Mouse (Mus musculus) embryonic fibroblast, embryonic 13.5 days (primary cell): Measurements from ENCODE around the gene C9. TPM values are rescaled to one million over a fixed set of nuclear protein-coding genes. Genes with fewer than 3 reads are reported as not detected.

Experiments used
- H3K27ac ChIP-seq: 2 replicates; pipeline ENCODE4 v1.5.1; 2012; ENCODE audit warnings: low read length, control low read depth, inconsistent platforms; ENCODE audit not compliant: insufficient read depth
- H3K4me1 ChIP-seq: 2 replicates; pipeline ENCODE4 v1.6.1; 2011; ENCODE audit warnings: low read length; ENCODE audit not compliant: control insufficient read depth, insufficient read depth
- H3K4me3 ChIP-seq: 2 replicates; pipeline ENCODE4 v1.5.1; 2011; ENCODE audit warnings: mild to moderate bottlenecking, control low read depth, low read length; ENCODE audit not compliant: insufficient read depth
- CTCF ChIP-seq: IDR thresholded peaks from 2 replicates; pipeline ENCODE4 v1.5.1; 2011; ENCODE audit warnings: mild to moderate bottlenecking, control low read depth, low read length, moderate library complexity, borderline replicate concordance; ENCODE audit not compliant: insufficient read depth
- POLR2A ChIP-seq: IDR thresholded peaks from 2 replicates; pipeline ENCODE4 v1.6.1; 2011; ENCODE audit warnings: low read depth, mild to moderate bottlenecking, control low read depth, low read length, moderate library complexity
- polyA plus RNA-seq: library from polyadenylated mRNA; stranded (reverse); fragments of >200 nt; gene quantifications from 2 replicates; pipeline ENCODE4 v1.2.4, GENCODE M21; 2011; ENCODE audit warnings: low read depth; ENCODE audit not compliant: missing spikeins, insufficient read length

The C9 gene
- polyA plus RNA-seq, 1 experiment: not detected

DNA sequence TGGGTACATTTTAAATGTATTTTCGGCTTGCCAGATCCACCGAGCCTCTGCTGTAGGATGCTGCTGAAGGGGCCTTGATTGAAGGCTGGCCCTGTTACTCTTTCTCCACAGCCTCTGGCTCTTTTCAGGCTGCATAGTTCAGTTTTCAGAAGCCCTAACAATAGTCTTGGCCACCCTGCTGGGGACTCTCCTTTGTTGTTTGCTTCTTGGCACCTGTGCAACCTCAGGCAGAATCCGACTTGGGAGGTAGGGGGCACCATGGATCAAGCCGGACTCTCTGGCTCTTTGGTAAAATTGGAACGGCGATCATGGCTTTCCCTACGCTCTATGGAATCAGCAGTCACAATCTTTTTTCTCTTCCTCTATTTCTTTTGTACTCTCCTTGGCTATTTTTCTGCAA, 13.3 kb upstream of the C9 start:
- no peaks in the 10 kb centered on the region for H3K4me1 ChIP-seq
- TF ChIP-seq CTCF (no peak), POLR2A (no peak)
- H3K4me3 ChIP-seq: no peak overlapping the region
- H3K27ac ChIP-seq: no peak overlapping the region

DNA sequence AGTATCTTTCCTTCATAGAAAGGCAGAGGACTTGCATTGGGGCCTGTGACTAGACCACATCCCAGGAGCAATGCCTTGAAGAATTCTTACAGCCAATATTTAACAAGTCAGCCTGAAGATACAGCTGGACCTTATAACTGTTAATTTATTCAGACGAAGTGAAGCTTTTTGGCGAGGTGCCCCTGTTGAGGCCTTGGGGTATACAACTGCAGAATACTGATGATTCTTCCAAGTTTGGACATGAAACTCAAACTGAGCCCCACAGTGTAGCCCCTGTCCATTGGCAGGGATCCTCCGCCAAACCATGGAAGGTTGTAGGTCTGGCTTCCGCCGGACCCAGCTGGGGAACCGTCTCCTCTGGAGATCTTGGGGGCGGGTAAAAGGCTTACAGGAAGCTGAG, 12.7 kb upstream of the C9 start:
- TF ChIP-seq CTCF: no peak
- no peak for TF ChIP-seq POLR2A
- Histone ChIP-seq H3K4me1 (no peaks in the 10 kb centered on the region), H3K27ac (no peak overlapping the region), H3K4me3 (no peak overlapping the region)

DNA sequence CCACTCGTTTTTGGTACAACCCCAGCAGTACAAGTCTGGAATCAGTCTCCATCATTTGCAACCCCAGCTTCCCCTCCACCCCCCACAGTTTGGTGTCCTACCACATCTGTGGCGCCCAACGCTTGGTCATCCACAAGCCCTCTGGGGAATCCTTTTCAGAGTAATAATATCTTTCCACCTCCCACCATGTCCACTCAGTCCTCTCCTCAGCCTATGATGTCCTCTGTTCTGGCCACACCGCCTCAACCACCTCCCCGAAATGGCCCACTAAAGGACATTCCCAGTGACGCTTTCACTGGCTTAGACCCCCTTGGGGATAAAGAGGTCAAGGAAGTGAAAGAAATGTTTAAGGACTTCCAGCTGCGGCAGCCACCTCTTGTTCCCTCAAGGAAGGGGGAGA, 9.8 kb upstream of the C9 start:
- H3K4me1 ChIP-seq: no peaks in the 10 kb centered on the region
- TF ChIP-seq CTCF (no peak), POLR2A (no peak)

DNA sequence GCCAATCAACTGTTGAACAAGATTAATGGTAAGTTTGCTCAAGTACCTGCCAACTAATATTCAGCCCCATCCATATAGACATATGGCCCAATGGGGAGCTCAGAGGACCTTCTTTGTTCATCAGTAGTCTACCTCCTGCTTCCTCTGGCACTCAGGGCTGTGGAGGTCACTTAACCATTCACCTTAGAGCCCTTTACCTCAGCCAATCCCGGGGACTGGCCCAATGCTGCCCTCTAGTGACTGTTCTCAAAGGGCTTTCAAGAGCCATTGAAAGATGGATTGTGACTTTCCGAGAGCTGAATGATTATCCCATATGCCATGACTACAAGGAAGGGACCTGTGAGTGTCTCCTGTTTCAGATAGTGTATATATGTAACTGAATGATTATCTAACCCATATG, 9.4 kb upstream of the C9 start:
- Histone ChIP-seq H3K4me3 (no peak overlapping the region), H3K4me1 (no peaks in the 10 kb centered on the region)

More for the DNA sequence above, 9.8 kb upstream of the C9 start:
- no peak overlapping the region for H3K4me3 ChIP-seq
- H3K27ac ChIP-seq: no peak overlapping the region

DNA sequence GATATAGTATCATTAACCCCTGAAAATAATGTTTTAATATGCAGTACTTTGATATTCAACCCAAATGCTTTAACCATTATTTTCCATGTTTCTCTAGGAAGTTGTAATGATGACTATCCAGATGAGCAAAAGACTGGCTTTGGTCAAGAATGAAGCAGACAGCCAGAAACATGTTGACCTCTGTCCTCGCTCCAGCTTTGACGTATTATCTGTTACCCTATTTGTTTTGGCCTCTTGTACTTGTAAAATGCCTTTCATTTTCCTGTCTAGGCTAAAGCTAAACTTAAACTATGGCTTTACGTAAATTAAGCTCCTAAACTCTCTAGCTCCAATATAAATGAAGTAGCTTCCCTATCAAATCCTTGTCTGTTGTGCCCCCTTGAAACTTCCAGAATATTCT, 6.4 kb upstream of the C9 start:
- H3K4me1 ChIP-seq: no peaks in the 10 kb centered on the region
- no peak overlapping the region for H3K4me3 ChIP-seq
- no peak overlapping the region for H3K27ac ChIP-seq
- no peak for TF ChIP-seq CTCF
- no peak for TF ChIP-seq POLR2A

More for the DNA sequence above, 9.4 kb upstream of the C9 start:
- TF ChIP-seq POLR2A (no peak), CTCF (no peak)
- H3K27ac ChIP-seq: no peak overlapping the region

DNA sequence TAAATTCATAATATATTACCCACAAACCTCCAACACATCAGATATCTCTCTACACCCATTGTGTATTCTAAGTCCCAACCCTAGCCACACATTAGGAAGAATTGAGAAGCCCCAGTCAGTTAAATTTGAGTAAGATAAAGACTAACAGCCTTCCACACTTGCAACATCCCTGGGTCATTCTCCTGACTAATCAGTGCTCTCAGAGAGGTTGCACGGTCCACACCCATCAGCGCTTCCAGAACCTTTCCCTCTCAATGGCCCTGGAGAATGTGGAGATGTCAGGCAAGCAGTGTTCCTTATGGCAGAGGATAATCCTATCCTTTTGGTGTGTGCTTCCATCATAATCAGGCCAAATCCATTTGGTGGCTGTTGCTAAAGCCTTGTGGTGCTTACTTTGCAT, 675 bp upstream of the C9 start:
- TF ChIP-seq POLR2A (no peak), CTCF (no peak)
- no peak overlapping the region for H3K27ac ChIP-seq
- H3K4me1 ChIP-seq: peaks cover 18% of the 10 kb centered on the region
- no peak overlapping the region for H3K4me3 ChIP-seq

DNA sequence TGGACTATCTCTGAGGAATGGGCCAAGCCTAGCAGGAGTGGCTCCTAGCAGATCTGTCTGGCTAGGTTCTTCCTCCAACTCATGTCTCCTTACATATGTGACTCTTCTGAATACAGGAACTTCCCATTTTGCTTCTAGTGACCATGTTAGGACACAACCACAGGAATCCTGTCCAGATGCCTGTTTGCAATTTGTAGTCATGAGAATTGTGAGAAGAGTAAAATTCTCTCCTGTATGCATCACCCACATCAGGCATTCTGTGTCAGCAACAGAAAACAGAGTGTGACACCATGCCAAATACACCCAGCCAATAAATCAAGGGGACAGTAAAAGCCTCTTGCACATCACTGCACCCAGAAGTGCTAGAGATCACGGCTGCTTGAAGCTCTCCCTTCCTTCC, 1.1 kb downstream of the C9 start:
- TF ChIP-seq POLR2A (no peak), CTCF (no peak)
- no peak overlapping the region for H3K4me3 ChIP-seq
- peaks cover 18% of the 10 kb centered on the region for H3K4me1 ChIP-seq
- no peak overlapping the region for H3K27ac ChIP-seq

DNA sequence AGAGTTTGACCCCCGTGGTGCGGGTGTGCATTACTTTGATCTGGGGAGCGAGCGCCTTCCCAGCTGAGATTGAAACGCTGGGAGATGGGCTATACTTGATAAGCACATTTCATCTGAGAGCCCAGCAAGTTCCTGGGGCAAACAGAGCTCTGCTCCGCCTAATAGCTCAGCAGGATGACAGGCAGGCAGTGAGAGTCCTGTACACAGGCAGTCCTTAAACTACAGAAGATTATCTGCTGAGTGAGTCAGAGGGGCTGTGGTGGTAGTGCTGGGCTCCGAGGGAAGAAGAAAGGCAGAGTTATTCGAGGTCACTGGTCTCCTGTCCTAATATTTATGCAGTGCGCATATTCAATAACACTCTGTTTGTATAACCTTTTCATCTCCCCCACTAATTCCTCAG, 3.8 kb downstream of the C9 start:
- H3K27ac ChIP-seq: no peak overlapping the region
- H3K4me1 ChIP-seq: peaks cover 18% of the 10 kb centered on the region
- TF ChIP-seq POLR2A: no peak
- TF ChIP-seq CTCF: no peak
- H3K4me3 ChIP-seq: no peak overlapping the region

DNA sequence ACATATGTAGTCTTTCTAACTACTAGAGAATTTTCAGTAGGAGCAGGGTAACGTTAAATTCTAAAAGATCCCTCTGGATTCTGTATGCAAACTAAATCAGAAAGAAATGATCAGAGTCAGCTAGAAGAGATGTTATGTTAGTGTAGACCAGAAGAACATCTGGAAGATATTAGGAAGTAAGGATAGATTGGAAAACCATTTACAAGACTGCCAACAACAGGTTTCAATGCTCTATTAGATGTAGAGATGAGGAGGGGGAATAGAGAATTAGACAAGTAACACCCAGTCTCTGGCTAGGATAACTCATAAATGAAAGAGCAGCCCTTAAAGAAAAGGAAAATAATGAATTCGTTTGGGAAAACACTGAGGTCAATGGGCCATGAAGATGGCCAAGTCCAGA, 9.3 kb downstream of the C9 start:
- TF ChIP-seq CTCF (no peak), POLR2A (no peak)
- no peaks in the 10 kb centered on the region for H3K4me1 ChIP-seq
- no peak overlapping the region for H3K27ac ChIP-seq
- H3K4me3 ChIP-seq: no peak overlapping the region

DNA sequence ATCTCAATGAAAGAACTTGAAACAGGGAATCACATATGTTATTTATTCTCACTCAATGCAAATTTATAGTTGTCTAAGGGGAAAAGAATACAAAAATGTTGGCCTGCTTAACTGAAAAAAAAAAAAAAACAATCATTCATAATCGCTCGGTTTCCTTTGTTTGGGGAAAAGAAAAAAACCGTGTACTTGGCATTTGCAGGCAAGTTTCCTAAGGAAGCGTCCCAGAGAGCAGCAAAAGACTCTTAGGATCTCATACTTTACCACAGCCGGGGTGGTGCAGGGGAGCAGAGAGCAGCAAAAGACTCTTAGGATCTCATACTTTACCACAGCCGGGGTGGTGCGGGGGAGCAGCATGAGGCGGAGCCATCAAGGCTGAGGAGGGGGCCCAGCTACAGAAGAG, 16.3 kb downstream of the C9 start:
- Histone ChIP-seq H3K4me1 (no peaks in the 10 kb centered on the region), H3K27ac (no peak overlapping the region), H3K4me3 (no peak overlapping the region)
- TF ChIP-seq CTCF: no peak
- no peak for TF ChIP-seq POLR2A

DNA sequence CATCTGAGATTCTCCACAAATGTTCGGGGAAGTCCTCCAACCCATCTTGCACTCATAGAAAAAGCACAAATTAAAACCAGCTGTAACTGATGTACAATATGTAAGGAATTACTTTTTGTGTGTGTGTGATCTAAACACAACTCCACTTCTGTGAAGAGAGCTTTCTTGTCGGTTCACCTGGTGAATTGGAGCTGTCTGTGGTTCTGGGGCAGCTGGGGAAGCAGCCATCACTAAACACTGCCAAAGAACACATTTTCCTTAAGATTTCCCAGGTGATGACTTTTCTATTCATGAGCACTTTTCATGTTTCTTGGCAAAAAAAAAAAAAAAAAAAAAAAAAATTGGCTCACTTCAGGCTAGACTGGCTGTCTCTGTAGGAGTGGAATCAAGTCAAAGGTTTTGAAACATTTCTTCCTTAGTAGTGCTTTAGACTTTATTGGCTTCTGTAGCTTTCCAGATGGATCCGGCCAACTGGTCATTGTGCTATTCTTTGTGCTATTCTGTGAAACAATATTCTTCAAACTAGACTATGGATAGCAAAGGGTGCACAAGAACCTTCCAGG, 18.3 kb downstream of the C9 start:
- Histone ChIP-seq H3K27ac (no peak overlapping the region), H3K4me3 (no peak overlapping the region), H3K4me1 (no peaks in the 10 kb centered on the region)
- TF ChIP-seq CTCF (no peak), POLR2A (no peak)
